Mouse (Mus musculus) right cerebral cortex, adult 2 months (tissue): ENCODE results near the gene Celf2.
"Not testable (repeated sequence)": the region's sequence is repeated elsewhere in the genome, so short reads cannot be mapped to it uniquely, and the experiment has no call there.

Experiments
- DNase-seq, 2 experiments: peaks; one replicate each; pipeline ENCODE4 v3.0.0; 2021 to 2022; ENCODE audit warnings: low spot score in 2 of 2

Celf2 gene

GRCm38 (mm10) chr2:7267166-7267565, 242.2 kb downstream of the Celf2 start:
- DNase-seq: no peak

- not testable (repeated sequence) for DNase-seq
These were observed 246.7 kb downstream of the Celf2 start for GRCm38 (mm10) chr2:7262668-7263067.

GRCm38 (mm10) chr2:7260186-7260585, 249.2 kb downstream of the Celf2 start:
- no peak for DNase-seq

- DNase-seq: no peak
These were observed 249.7 kb downstream of the Celf2 start for GRCm38 (mm10) chr2:7259616-7260015.

- peak; percentile 70 to 76 for DNase-seq
These were observed 253.3 kb downstream of the Celf2 start for GRCm38 (mm10) chr2:7256023-7256422.

GRCm38 (mm10) chr2:7255386-7255785, 254.0 kb downstream of the Celf2 start:
- no peak for DNase-seq

- DNase-seq: no peak
These were observed 259.0 kb downstream of the Celf2 start for GRCm38 (mm10) chr2:7250314-7250713.

GRCm38 (mm10) chr2:7249002-7249401, 260.4 kb downstream of the Celf2 start:
- no peak for DNase-seq

GRCm38 (mm10) chr2:7245958-7246774, 263.2 kb downstream of the Celf2 start:
- DNase-seq: no peak

GRCm38 (mm10) chr2:7242139-7242538, 267.2 kb downstream of the Celf2 start:
- DNase-seq: no peak

GRCm38 (mm10) chr2:7241523-7241941, 267.8 kb downstream of the Celf2 start:
- no peak for DNase-seq

GRCm38 (mm10) chr2:7237283-7237682, 272.1 kb downstream of the Celf2 start:
- DNase-seq: no peak

DNA sequence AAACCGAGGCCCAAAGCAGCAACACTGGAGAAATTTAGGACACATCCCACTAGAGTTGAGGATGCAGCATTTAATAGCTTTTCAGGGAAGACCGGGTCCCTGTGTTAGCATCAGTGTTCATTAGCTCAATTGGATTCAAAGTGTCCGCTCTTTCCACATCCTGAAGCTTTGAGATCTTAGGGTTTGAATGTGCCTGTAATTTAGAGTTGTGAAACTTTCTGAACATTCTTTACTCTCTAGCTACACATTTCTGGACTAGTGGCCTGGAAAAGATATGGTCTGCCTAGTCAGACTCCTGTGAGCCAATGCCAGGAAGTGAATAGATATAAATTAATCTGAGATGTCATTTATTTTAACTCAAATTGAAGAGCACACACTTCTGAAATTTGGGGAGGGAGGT, 272.9 kb downstream of the Celf2 start:
- DNase-seq: no peak

- DNase-seq: peak in 1 of 2 experiments; percentile 60
These were observed 274.2 kb downstream of the Celf2 start for GRCm38 (mm10) chr2:7235059-7235741.

DNA sequence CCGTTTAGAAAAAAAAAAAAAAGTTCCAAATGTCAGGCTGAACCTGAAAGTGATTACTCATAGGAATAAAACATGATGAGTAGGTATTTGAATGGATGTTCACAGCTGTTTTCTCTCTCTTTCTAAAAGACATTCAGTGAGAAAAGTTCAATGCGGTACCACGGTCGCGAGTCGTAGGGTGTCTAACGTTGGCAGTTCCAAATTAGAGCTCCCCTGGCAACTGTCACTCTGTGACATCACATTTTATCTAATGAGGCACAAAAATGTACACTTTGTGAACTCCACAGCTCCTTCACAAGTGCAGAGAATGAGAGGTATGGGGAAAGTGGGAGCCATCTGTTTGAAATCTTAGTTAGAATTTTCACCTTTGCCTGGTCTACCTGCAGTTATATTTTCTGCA, 274.8 kb downstream of the Celf2 start:
- peak; percentile 58 to 69 for DNase-seq

DNA sequence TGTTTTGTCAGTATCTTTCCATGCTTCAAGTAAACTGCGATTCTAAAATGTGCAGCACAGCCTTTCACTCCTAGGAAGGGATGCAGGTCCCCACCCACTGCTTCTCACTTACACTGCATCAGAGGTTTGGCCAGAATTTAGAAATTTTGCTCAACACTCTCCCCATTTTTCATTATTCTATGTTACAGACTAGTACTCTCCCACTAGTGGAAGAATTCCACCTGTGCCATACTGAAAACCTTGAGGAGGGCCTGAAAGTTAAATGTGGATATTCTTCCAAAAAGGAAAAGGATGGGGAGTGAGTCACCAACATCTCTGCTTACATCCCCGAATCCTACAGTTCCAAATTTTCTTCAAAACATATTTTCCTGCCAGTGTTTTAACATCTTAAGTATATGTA, 276.0 kb downstream of the Celf2 start:
- DNase-seq: no peak

DNA sequence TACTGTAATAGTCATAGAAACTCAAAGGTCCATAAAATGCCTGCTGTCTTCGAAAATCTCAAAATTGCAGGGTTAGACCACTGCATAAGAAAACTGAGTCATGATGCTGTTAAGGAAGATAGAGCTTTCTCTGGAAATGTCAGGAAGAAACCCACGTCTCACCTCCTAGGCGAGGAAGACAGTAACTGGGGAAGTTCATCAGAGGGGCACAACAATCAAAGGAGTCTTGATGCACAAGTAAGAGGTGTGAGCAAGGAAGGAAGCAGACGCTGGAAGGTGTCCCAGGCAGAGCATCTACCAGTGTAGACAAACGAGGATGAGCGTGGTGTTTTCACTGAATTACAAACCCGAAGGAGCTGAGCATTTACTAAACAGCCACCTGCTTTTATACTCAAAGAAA, 282.6 kb downstream of the Celf2 start:
- DNase-seq: peak in 1 of 2 experiments; percentile 59

GRCm38 (mm10) chr2:7224346-7225071, 284.9 kb downstream of the Celf2 start:
- DNase-seq: no peak

- DNase-seq: no peak
These were observed 285.8 kb downstream of the Celf2 start for GRCm38 (mm10) chr2:7223538-7223937.

GRCm38 (mm10) chr2:7222886-7223285, 286.5 kb downstream of the Celf2 start:
- DNase-seq: no peak

GRCm38 (mm10) chr2:7221856-7222255, 287.5 kb downstream of the Celf2 start:
- no peak for DNase-seq

DNA sequence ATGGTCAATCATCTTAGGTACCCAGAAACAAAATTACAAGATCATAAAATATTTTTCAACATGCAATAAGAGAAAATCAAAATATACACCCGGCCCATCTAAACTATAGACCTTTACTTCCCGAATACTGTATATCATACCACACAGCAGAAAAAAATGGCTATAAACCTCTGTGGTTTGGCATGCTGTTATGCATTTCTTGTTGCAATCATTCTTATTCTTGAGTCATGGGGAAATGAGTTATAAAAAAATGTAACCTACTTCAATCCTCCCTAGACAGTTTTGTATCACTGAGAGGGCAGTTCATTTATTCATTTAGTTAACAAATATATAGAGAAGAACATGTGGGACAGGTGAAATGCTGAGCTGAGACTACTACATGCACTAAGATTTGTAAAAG, 291.3 kb downstream of the Celf2 start:
- DNase-seq: no peak
